Mouse (Mus musculus) midbrain, embryonic 12.5 days (tissue): ENCODE results near the gene Depdc5. TPM values are rescaled to one million over a fixed set of nuclear protein-coding genes. Genes with fewer than 3 reads are reported as not detected.

Experiments
- ATAC-seq: fragments of 200-750 bp; cut with Nextera tagmentation; 2 replicates; pipeline ENCODE4 v1.8.0; 2017; ENCODE audit warnings: low read depth, moderate TSS enrichment, moderate library complexity; ENCODE audit not compliant: low FRiP score
- H3K27ac ChIP-seq: fragments of 300-500 bp; sonication (generic); replicated peaks from 2 replicates; pipeline ENCODE4 v1.5.1; 2016; ENCODE audit warnings: mild to moderate bottlenecking
- H3K27me3 ChIP-seq: fragments of 300-500 bp; sonication (generic); 2 replicates; pipeline ENCODE4 v1.6.1; 2016; ENCODE audit warnings: mild to moderate bottlenecking
- H3K36me3 ChIP-seq: fragments of 300-500 bp; sonication (generic); 2 replicates; pipeline ENCODE4 v1.6.1; 2016
- H3K4me1 ChIP-seq: fragments of 300-500 bp; sonication (generic); 2 replicates; pipeline ENCODE4 v1.6.1; 2016
- H3K4me2 ChIP-seq: fragments of 300-500 bp; sonication (generic); replicated peaks from 2 replicates; pipeline ENCODE4 v1.6.1; 2016; ENCODE audit warnings: mild to moderate bottlenecking, moderate library complexity
- H3K4me3 ChIP-seq: fragments of 300-500 bp; sonication (generic); 2 replicates; pipeline ENCODE4 v1.5.1; 2016; ENCODE audit warnings: mild to moderate bottlenecking
- H3K9ac ChIP-seq: fragments of 300-500 bp; sonication (generic); replicated peaks from 2 replicates; pipeline ENCODE4 v1.6.1; 2016; ENCODE audit warnings: mild to moderate bottlenecking, moderate library complexity
- H3K9me3 ChIP-seq: fragments of 300-500 bp; sonication (generic); 2 replicates; pipeline ENCODE4 v1.6.1; 2016; ENCODE audit warnings: mild to moderate bottlenecking
- WGBS: fragments of 180-500 bp; shearing (Covaris S2); methylation state at CpG from one replicate; pipeline ENCODE4 v1.1.7; 2016; 5-methylcytosine and 5-hydroxymethylcytosine counted together
- polyA plus RNA-seq: library from polyadenylated mRNA; unstranded; fragments of >200 nt; fragmentation: Nextera tagmentation; extraction: Ambion mirVana; gene quantifications from 2 replicates; pipeline ENCODE4 v1.2.1, GENCODE M21; 2016

Gene Depdc5
- polyA plus RNA-seq, 1 experiment from 2014 or later = 41.6 TPM

- H3K27ac ChIP-seq = peak overlapping the region; percentile 39; the same call in 1 of the 2 replicates
- H3K36me3 ChIP-seq = no peaks in the 10 kb centered on the region
- H3K9ac ChIP-seq = no peak overlapping the region
Observed at GRCm38 (mm10) chr5:33005442-33006145, 142.1 kb downstream of the Depdc5 start.

GRCm38 (mm10) chr5:33006670-33007069, 143.2 kb downstream of the Depdc5 start:
- peak overlapping the region; percentile 39; the same call in 1 of the 2 replicates for H3K27ac ChIP-seq
- ATAC-seq = 0 out of 2 replicates have a peak, but pooled peaks have one; percentile 21

More at GRCm38 (mm10) chr5:33005442-33006145, 142.1 kb downstream of the Depdc5 start:
- Histone ChIP-seq H3K9me3 (no peaks in the 10 kb centered on the region), H3K4me2 (no peak overlapping the region), H3K4me1 (peaks cover 19% of the 10 kb centered on the region), H3K27me3 (no peaks in the 10 kb centered on the region), H3K4me3 (no peak overlapping the region)
- WGBS = 74% methylated on average over 11 of the region's 11 CpGs
- no peak for ATAC-seq

GRCm38 (mm10) chr5:33007371-33007770, 143.9 kb downstream of the Depdc5 start:
- H3K4me3 ChIP-seq = no peak overlapping the region
- H3K4me1 ChIP-seq = peaks cover 31% of the 10 kb centered on the region
- no peak overlapping the region for H3K9ac ChIP-seq
- ATAC-seq = no peak
- no peaks in the 10 kb centered on the region for H3K9me3 ChIP-seq
- peaks cover 5% of the 10 kb centered on the region; the same call in 1 of the 2 replicates for H3K27me3 ChIP-seq
- H3K36me3 ChIP-seq = no peaks in the 10 kb centered on the region
- H3K4me2 ChIP-seq = no peak overlapping the region
- H3K27ac ChIP-seq = no peak overlapping the region
- WGBS = 68% methylated on average over 4 of the region's 4 CpGs

More at GRCm38 (mm10) chr5:33006670-33007069, 143.2 kb downstream of the Depdc5 start:
- Histone ChIP-seq H3K4me2 (no peak overlapping the region), H3K36me3 (no peaks in the 10 kb centered on the region), H3K9me3 (no peaks in the 10 kb centered on the region), H3K4me1 (peaks cover 30% of the 10 kb centered on the region), H3K27me3 (no peaks in the 10 kb centered on the region; the same call in 1 of the 2 replicates), H3K9ac (no peak overlapping the region), H3K4me3 (no peak overlapping the region)
- WGBS = 37% methylated on average over 8 of the region's 8 CpGs

GRCm38 (mm10) chr5:33009301-33009700, 145.8 kb downstream of the Depdc5 start:
- peaks cover 31% of the 10 kb centered on the region for H3K4me1 ChIP-seq
- no peak overlapping the region for H3K4me3 ChIP-seq
- H3K9ac ChIP-seq = no peak overlapping the region
- no peak overlapping the region for H3K27ac ChIP-seq
- no peak overlapping the region for H3K4me2 ChIP-seq
- WGBS = 49% methylated on average over 2 of the region's 2 CpGs
- no peaks in the 10 kb centered on the region for H3K9me3 ChIP-seq
- no peaks in the 10 kb centered on the region for H3K36me3 ChIP-seq
- peaks cover 5% of the 10 kb centered on the region; the same call in 1 of the 2 replicates for H3K27me3 ChIP-seq
- no peak for ATAC-seq

GRCm38 (mm10) chr5:33009818-33010812, 146.6 kb downstream of the Depdc5 start:
- H3K4me1 ChIP-seq = peaks cover 31% of the 10 kb centered on the region
- no peak overlapping the region for H3K4me3 ChIP-seq
- H3K36me3 ChIP-seq = no peaks in the 10 kb centered on the region
- H3K27ac ChIP-seq = peak overlapping the region; percentile 84
- no peaks in the 10 kb centered on the region for H3K9me3 ChIP-seq
- H3K27me3 ChIP-seq = peaks cover 5% of the 10 kb centered on the region; the same call in 1 of the 2 replicates
- H3K4me2 ChIP-seq = peak overlapping the region; percentile 27; the same call in 1 of the 2 replicates
- H3K9ac ChIP-seq = no peak overlapping the region
- ATAC-seq = peak; percentile 27; the same call in 1 of the 2 replicates
- 70% methylated on average over 14 of the region's 14 CpGs for WGBS

GRCm38 (mm10) chr5:33011132-33012106, 147.9 kb downstream of the Depdc5 start:
- H3K9ac ChIP-seq = no peak overlapping the region
- 34% methylated on average over 15 of the region's 15 CpGs for whole genome bisulfite sequencing

GRCm38 (mm10) chr5:33014096-33014495, 150.6 kb downstream of the Depdc5 start:
- H3K27ac ChIP-seq = no peak overlapping the region
- H3K4me1 ChIP-seq = peaks cover 27% of the 10 kb centered on the region
- ATAC-seq = no peak
- H3K27me3 ChIP-seq = peaks cover 5% of the 10 kb centered on the region; the same call in 1 of the 2 replicates
- no peaks in the 10 kb centered on the region for H3K36me3 ChIP-seq
- H3K9ac ChIP-seq = no peak overlapping the region
- 81% methylated on average over 1 of the region's 1 CpGs for WGBS
- H3K4me3 ChIP-seq = no peak overlapping the region
- no peaks in the 10 kb centered on the region for H3K9me3 ChIP-seq
- no peak overlapping the region for H3K4me2 ChIP-seq

More at GRCm38 (mm10) chr5:33011132-33012106, 147.9 kb downstream of the Depdc5 start:
- Histone ChIP-seq H3K4me3 (no peak overlapping the region), H3K4me1 (peaks cover 24% of the 10 kb centered on the region), H3K27me3 (peaks cover 5% of the 10 kb centered on the region; the same call in 1 of the 2 replicates), H3K9me3 (no peaks in the 10 kb centered on the region), H3K27ac (peak overlapping the region; percentile 84), H3K36me3 (no peaks in the 10 kb centered on the region), H3K4me2 (peak overlapping the region; percentile 27)
- ATAC-seq = peak; percentile 77

GRCm38 (mm10) chr5:33015579-33015978, 152.1 kb downstream of the Depdc5 start:
- Histone ChIP-seq H3K4me2 (no peak overlapping the region), H3K36me3 (no peaks in the 10 kb centered on the region), H3K27me3 (peaks cover 5% of the 10 kb centered on the region; the same call in 1 of the 2 replicates), H3K27ac (no peak overlapping the region), H3K9ac (no peak overlapping the region), H3K4me1 (peaks cover 30% of the 10 kb centered on the region), H3K4me3 (no peak overlapping the region), H3K9me3 (no peaks in the 10 kb centered on the region)
- no peak for ATAC-seq
- 84% methylated on average over 5 of the region's 5 CpGs for WGBS

GRCm38 (mm10) chr5:33018189-33018560, 154.7 kb downstream of the Depdc5 start:
- WGBS = 5% methylated on average over 15 of the region's 15 CpGs

GRCm38 (mm10) chr5:33018561-33019425, 155.3 kb downstream of the Depdc5 start, which contains the start of gene Ywhah:
Ywhah (plus strand) TSS chr5:33018816.
- Histone ChIP-seq H3K9ac (peak within 1 kb of the TSS; percentile 96), H3K27me3 (no peaks in the 10 kb centered on the region), H3K4me3 (peak within 1 kb of the TSS; percentile 93), H3K9me3 (no peaks in the 10 kb centered on the region), H3K4me1 (peaks cover 29% of the 10 kb centered on the region), H3K27ac (peak within 1 kb of the TSS; percentile 100), H3K36me3 (peaks cover 5% of the 10 kb centered on the region; the same call in 1 of the 2 replicates), H3K4me2 (peak within 1 kb of the TSS; percentile 90)
- under 1% methylated on average over 109 of the region's 121 CpGs for WGBS
- ATAC-seq = peak; percentile 96

More at GRCm38 (mm10) chr5:33018189-33018560, 154.7 kb downstream of the Depdc5 start:
- no peaks in the 10 kb centered on the region for H3K36me3 ChIP-seq
- no peak; the same call in none of the 2 replicates for ATAC-seq
- no peaks in the 10 kb centered on the region for H3K27me3 ChIP-seq
- H3K9me3 ChIP-seq = no peaks in the 10 kb centered on the region
- H3K4me2 ChIP-seq = peak overlapping the region; percentile 90
- peak overlapping the region; percentile 93 for H3K4me3 ChIP-seq
- H3K9ac ChIP-seq = peak overlapping the region; percentile 70
- peaks cover 25% of the 10 kb centered on the region for H3K4me1 ChIP-seq
- peak overlapping the region; percentile 100 for H3K27ac ChIP-seq
